Mouse (Mus musculus) gastrocnemius, postnatal 14 days (tissue): ENCODE results near the gene Magi2. TPM values are rescaled to one million over a fixed set of nuclear protein-coding genes. Genes with fewer than 3 reads are reported as not detected.
A peak's percentile ranks its signal among the peaks of the same experiment; 100 is the strongest.

Source experiments
- DNase-seq: peaks from one replicate; pipeline ENCODE4 v3.0.0; 2021; ENCODE audit warnings: mixed read lengths
- intact Hi-C: fragments of 180-260 bp; cut with DNase I; formaldehyde crosslinking; loops from one replicate; pipeline ENCODE4 v1.15.1; 2025; ENCODE audit warnings: low total_unique reads
- long read RNA-seq, 2 experiments: library from polyadenylated mRNA; stranded (forward); transcript quantifications; one replicate each; pipeline ENCODE4 v2.0.0; 2021
- total RNA-seq, 2 experiments: library from RNA; stranded (reverse); gene quantifications; 2 replicates each; pipeline ENCODE4 v1.2.3; 2021

Magi2 gene
- total RNA-seq: 1 to 10 TPM; 2.1 to 3.6 TPM
- long read RNA-seq, experiment 1, partial matches to known transcripts: 2 of 3 reads
- long read RNA-seq, experiment 1, other reads (novel, unspliced or antisense): 1 of 3 reads
- long read RNA-seq, experiment 2, partial matches to known transcripts: 0 of 4 reads
- long read RNA-seq, experiment 2, other reads (novel, unspliced or antisense): 3 of 4 reads

- DNase-seq: no peak
- intact Hi-C loops: no loop called here
These were observed at the start of gene Magi2 for GRCm38 (mm10) chr5:19226866-19227243. Gene Magi2 (plus strand): TSS chr5:19227036.

DNA sequence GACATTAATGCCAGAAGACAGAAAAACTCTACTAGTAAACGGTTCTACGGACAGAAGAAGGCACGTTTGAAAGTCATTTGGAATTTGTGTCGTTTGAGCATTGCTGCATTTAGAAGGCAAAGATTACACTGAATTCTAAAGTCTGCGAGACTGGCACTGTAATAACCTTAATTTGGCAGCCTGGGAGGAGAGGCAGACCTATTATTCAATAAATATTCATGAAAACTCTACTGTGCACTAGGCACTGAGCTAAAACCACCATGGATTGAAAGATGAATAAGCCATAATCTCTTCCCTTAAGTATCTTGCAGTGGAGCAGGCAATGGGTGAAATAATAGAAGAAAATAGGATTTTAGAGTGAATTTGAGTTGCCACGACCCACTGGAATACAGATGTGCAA is 48.2 kb upstream of the Magi2 start:
- intact Hi-C loops: no loop called here
- no peak for DNase-seq

DNA sequence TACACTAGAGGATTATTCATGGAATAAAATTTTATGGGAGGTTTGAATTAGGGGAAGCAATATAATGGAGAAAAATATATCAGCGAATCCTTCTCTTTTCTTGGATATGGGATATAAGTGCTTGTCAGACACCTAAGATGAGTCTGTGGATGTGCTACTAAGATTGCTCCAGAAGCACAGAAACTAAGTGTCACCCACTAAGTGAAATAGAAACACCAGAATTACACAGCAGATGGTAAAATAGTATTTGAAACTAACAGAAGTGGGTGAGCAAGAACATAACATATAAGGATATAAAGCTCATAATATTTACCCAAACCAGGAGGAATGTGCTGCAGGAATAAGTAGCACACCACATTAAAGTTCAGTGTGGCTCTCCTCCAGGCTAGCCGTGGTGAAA is 40.7 kb upstream of the Magi2 start:
- intact Hi-C loops: no loop called here
- no peak for DNase-seq

DNA sequence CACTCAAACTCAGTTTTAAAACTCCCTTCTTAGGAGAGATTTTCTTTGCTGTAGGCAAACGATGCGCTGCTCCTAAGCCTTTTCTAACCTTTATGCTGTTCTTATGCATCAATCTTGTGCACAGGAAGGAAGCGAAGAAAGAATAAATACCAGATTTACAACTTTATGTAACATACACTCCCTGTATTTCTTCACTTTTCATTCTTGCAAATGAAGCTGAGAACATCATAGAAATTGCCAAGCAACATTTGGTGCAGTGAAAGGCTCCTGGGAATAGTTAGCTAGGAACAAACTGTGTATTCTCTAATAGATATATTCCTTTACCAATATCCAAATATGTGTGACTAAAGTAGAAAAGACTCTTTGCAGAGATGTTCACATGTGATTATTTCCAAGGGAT is 15.2 kb upstream of the Magi2 start:
- DNase-seq: no peak
- intact Hi-C loops: no loop called here

- intact Hi-C loops: no loop called here
- peak; percentile 80 for DNase-seq
These were observed 531 bp upstream of the Magi2 start for GRCm38 (mm10) chr5:19226144-19226865.

GRCm38 (mm10) chr5:19227281-19227680 is 445 bp downstream of the Magi2 start:
- intact Hi-C loops: no loop called here
- DNase-seq: peak; percentile 11

DNA sequence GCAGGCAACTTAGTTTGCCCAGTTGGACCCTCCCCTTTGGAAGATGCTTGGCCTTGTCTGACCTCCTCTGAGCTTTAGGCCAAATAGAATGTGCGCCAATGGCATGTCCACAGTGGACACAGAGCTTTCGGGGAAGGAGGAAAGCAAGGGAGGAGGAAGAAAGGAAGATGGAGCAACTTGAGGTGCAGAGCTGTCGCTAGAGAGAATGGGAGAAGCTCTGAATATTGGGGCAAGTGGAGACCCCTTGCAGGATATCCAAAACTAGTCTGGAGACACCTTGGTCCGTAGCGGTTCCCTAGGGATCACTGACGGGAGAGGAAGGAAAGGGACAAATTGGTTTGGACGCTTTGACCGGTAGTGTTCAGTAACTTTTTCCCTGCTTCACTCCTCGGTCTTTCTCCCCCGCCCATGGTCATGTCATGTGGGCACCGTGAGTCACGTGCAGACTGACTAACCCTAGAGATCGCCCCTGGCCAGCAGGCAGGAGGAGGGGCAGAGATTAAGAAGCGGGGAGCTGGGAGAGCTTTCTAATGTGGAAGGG is 1.0 kb downstream of the Magi2 start:
- intact Hi-C loops: no loop called here
- DNase-seq: peak; percentile 42

DNA sequence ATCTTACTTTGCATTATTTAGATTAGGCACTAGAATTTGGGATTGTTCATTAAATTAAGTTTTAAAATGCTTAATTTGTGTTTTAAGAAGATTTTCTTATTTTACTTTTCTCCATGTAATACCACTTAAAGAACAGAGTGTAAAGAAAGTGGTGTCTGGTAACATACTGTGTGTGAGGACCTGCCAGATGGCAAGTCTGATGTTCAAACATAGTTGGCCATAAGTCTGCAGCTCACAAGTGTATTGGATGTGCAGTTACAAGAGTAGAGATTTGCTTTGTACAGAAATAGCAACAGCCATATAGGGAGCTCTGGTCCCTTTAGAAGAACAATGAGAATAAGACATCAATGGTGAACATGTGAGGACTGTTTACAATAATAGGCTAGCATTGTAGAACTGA is 15.0 kb downstream of the Magi2 start:
- DNase-seq: no peak
- intact Hi-C loops: no loop called here

DNA sequence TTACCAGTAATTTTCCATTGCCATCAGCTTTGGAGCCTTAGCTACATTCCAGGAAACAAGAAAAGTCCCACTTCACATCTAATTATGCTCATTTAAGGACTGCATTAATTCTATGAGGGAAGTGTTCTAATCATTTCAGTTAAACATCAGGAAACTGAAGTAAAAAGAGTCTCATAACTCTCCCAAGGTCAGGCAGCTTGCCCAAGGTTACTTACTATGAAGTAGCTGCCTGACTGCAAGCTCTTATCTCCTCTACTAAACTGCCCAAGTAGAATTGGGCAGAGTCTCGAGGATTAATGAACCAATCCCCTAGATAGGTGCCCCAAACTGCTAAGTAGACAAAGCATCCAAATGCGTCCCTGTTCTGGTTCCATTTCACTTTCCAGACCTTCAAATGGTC is 19.6 kb downstream of the Magi2 start:
- intact Hi-C loops: no loop called here
- DNase-seq: no peak

GRCm38 (mm10) chr5:19247266-19247665 is 20.4 kb downstream of the Magi2 start:
- no peak for DNase-seq
- intact Hi-C loops: no loop called here

DNA sequence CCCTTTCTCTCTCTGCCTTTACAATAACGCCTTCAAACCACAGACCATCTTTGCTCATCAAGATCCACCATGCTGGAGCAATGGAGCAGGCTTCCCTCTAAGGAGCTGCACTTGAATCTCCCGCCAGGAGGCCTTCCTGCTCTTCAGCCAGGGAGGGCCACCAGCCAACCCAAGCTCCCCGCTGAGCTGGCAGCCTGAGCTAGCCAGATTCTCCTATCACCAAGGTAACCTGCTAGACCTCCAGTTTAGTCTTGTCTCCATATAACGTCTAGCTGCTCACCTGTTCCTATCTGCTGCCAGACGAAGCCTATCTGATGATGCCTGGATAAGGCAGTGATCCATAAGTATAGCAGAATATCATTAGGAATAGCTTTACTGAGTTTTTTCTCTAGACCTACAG is 36.0 kb downstream of the Magi2 start:
- no peak for DNase-seq

DNA sequence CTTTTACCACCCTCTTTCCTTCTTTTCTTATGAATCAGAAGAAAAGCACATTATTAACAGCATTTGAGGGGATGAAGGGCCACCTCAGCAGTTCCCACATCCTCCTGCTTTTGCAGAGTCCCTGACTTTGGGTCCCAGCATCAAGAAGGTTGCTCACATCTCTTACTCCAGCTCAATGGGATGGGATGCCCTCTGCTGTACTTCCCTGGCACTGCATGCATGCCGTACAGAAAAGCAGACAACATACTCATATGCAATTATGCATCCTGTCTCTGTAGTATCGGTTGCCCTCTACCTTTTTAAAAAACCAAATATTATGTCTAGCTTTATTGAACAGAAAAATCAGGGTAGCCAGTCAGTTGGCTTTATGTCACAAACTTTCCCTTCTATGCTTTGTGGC is 37.8 kb downstream of the Magi2 start:
- DNase-seq: no peak
- intact Hi-C loops: no loop called here

More for the DNA sequence above, 36.0 kb downstream of the Magi2 start:
- intact Hi-C loops: no loop called here

DNA sequence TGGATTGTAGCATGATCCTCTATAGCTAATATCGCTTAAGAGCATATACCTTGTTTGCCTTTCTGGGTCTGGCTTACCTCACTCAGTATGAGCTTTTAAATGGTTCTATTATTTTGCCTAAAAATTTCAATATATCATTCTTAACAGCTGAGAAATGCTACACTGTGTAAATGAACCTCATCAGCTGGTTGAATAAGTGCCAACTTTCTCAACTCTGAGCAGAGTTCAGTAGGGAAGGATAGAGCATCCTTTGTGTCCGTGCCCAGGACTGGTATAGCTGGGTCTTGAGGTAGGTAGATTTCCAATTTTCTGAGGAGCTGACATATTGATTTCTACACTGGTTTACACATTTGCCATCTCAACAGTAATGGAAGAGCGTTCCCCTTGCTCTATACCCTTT is 65.7 kb downstream of the Magi2 start:
- no peak for DNase-seq
- intact Hi-C loops: no loop called here

- intact Hi-C loops: no loop called here
- DNase-seq: no peak
These were observed 79.8 kb downstream of the Magi2 start for GRCm38 (mm10) chr5:19306656-19307055.

DNA sequence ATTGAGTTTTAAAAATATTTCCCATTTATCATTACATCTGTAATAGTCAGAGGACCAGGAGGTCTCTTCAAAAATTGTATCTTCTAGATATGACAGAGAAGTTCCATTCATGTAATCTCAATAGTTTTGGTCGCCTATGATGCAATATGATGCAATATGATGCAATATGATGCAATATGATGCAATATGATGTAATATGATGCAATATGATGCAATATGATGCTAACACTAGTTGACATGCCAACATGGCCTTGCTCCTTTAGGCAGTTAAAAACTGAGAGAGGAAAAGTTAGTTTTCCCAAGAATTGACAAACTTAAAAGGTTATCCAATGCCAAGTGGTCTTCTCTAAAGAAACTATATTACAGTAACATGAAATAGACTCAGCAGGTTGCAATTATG is 83.0 kb downstream of the Magi2 start:
- intact Hi-C loops: no loop called here
- no peak for DNase-seq

DNA sequence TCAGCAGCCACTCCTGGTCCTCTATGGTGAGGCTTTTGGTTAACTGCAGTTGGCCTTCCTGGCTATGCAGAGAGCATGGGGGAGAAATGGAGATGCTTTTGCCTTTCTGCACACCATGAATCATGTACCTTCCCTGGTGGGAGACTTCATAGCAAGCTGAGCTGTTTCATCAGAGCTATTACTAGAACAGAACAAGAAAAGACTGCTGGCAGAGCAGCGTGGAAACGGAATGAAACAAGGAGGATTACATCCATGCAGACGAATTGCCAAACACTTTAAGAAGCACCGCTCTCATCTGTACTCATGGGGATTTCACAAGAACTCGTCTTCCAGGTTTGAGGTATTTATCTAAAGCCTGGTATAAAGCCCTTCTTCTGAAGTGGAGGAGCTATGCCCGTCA is 95.7 kb downstream of the Magi2 start:
- intact Hi-C loops: no loop called here
- no peak for DNase-seq

DNA sequence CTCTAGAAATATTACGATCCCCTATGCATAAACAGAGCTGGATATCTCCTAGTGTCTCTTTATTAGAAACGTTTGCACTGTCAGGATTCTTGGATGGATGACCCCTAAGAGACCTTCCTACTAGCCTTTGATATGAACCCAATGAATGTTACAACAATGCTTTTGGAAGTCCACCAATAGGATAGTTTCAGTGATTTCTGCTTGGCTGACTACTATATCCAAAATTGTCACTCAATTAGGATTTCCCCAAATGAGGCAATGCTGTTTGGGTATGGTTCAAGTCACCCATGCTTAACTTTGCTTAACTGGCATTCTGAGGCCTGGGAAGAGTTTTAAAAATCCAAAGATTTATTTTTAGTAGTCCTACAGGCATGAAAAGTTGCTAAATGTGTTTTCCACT is 110.7 kb downstream of the Magi2 start:
- no peak for DNase-seq
- intact Hi-C loops: no loop called here

DNA sequence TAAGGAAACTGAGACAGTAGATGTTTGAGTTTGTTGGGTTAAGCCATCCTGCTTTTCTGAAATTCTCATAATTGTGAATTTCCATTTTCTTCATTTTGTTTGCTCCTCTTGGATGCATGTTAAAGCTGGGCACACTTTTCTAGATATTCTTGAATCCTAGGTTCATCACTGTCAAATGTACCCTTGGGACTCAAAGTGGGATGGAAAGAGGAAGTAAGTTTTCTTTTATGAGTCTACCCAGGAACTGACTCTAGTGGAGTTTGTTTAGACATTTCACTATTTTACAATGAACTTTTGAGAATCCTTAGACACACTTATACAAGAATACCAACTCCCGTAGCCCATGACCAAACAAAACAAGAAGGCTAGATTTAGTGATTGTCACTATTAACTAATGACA is 141.3 kb downstream of the Magi2 start:
- intact Hi-C loops: no loop called here
- DNase-seq: no peak

GRCm38 (mm10) chr5:19395876-19396275 is 169.0 kb downstream of the Magi2 start:
- no peak for DNase-seq
- intact Hi-C loops: no loop called here

DNA sequence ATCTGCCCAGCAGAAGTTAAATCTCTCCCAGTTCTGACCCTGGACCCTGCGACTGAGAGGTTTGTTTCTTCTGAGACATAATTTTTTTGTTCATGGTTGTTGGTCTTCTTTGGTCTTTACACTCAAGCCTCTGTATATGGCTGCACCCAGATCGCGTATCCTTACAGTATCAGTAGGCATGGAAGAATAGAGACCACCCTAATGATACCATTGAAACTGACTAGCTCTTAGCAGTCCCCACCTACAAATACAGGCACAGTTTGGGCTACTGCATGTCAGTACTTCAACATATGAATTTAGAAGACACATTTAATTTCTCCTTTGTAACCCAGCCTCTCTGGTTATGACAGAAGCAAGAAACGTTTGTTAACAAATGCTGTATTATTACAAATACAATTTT is 173.5 kb downstream of the Magi2 start:
- intact Hi-C loops: no loop called here
- DNase-seq: no peak

DNA sequence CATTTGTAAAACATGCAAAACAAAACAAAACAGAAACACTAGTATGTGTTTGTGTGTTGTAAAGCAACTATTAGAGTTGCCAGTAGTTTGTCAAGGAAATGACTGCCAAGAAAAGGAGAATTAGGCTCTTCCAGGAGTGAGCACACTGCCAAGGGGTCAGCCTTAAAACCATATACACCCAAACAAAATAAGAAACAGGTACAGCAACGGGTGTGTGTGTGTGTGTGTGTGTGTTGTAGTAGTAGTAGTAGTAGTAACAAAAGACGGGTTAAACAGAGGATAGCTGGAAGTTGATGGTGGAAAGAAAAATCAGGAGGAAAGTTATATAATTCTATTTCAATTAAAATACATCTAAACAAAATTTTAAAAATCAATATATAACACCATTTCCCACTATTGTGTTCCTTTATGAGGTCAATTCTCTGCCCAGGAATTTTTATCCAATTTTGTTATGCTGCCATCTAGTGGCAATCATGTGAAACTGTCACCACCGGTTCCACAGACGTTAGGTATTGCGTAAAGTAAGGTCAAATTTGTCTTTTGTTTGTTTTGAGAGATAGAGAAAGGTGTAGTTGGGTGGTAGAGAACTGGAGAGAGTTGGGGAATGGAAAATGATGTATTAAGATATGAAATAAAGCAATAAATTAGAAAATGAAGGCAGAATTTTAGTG is 174.0 kb downstream of the Magi2 start:
- intact Hi-C loops: no loop called here
- no peak for DNase-seq
